Mouse (Mus musculus) hematopoietic stem cell, adult 5-6 weeks (primary cell): ENCODE measurements around the gene Per1. TPM values are rescaled to one million over a fixed set of nuclear protein-coding genes. Genes with fewer than 3 reads are reported as not detected.
A peak's percentile ranks its signal among the peaks of the same experiment; 100 is the strongest.

ENCODE experiments used
- ATAC-seq, 2 experiments: fragments of 125-278 bp in 1 of 2; replicated peaks in 1 of 2; 2 replicates each; pipeline ENCODE4 v1.8.0; 2016 to 2017; ENCODE audit warnings: inconsistent platforms in 2 of 2, mild to moderate bottlenecking in 2 of 2, moderate number of reproducible peaks in 2 of 2, low read depth in 1 of 2, moderate TSS enrichment in 1 of 2; ENCODE audit not compliant: low FRiP score in 2 of 2, poor library complexity in 2 of 2, severe bottlenecking in 2 of 2, insufficient read depth in 1 of 2, low TSS enrichment in 1 of 2
- total RNA-seq: library from RNA; stranded (forward); fragments of 172-1452, 232-1000 nt; gene quantifications from 2 replicates; pipeline ENCODE4 v1.2.3, GENCODE M21; 2017

The Per1 gene
- total RNA-seq, 1 experiment from 2014 or later, result 33.6 TPM

- peak; percentile 8 to 17; a peak in 3 of 4 replicates for ATAC-seq
These were observed 32.2 kb upstream of the Per1 start for GRCm38 (mm10) chr11:69062761-69063224.

GRCm38 (mm10) chr11:69063413-69064201 lies 31.4 kb upstream of the Per1 start:
- ATAC-seq, result no peak

DNA sequence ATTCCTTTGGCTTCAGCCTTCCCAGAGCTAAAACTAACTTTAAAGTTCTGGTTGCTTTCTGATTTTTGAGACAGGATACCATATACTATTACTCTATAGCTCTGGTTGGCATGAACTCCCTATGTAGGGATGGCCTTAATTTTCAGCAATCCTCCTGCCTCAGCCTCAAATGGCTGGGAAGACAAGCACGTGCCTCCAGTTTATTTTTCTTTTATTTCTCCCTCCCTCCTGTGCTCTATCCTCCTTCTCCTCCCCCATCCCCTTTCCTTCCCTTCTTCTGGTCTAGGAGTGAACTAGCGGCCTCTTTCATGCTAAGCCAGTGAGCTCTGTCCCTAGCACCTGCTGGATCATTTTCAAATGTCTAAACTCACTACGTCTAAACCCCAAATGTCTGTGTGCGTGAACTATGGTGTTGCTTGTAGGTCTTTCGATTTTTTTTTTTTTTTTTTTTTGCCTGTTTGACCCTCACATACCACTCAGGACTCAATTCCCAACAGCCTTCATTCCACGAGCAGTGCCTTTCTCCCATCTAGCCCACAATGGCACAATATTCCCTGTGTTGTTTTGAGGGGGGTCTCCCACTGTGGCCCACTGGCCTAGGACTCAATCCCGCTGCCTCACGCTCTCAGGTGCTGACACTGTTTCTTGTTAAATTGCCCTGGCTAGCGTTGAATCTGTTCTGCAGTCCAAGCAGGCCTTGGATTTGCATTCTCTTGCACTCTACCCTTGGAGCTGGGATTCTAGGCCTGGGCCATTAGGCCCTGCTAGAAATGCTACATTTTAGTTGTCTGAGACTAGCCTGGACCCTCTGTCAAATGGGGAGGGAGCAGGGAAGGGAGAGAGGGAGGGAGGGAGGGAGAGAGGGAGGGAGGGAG lies 30.5 kb upstream of the Per1 start:
- no peak for ATAC-seq

DNA sequence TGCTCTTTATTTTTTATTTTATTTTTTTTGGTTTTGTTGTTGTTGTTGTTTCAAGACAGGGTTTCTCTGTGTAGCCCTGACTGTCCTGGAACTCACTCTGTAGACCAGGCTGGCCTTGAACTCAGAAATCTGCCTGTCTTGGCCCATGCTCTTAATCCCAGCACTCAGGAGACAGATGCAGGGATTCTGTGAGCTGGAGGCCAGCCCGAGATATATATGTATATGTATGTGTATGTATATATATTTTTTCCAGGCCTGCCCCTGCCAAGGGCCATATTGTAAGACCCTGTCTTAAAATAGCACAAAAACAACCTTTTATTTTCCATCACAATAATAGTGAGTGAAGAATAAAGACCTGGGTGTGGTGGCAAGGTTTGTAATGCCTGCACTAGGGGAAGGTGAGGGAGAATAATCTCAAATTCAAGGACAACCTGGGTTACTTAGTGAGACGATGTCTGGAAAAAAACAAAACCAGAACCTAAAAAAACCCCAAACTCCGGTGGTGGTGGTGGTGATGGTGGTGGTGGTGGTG lies 29.6 kb upstream of the Per1 start:
- ATAC-seq, result no peak

DNA sequence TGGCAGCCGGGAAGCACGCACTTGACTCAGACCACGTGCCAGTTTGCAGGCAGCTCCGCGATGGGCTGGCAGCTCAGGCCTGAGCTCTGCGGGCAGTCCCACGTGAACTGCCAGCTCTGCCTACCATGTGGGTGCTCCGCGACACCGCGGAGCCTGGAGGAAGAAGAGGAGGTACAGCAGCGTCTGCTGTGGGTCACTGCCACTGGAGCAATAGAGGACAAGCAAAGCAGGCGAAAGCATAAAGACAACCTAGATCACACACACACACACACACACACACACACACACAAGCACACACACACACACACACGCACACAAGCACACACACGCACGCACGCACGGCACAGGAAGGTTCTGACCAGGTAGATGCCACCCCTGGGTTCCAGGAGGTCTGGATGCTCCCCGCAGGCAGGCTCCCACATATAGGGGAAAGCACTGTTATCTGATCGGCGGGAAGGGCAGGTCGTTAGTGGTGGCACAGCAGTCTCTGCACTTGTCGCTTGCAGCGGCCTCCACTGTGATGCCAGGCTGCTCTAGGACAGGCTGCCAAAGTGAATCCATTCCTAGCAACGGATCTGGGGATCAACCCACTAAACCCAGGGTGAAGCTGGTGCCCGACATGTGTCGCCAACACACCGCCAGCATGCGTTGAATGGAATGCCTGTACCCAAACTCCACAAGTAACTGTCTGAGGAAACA lies 28.7 kb upstream of the Per1 start:
- peak; percentile 33; a peak in 1 of 4 replicates for ATAC-seq

DNA sequence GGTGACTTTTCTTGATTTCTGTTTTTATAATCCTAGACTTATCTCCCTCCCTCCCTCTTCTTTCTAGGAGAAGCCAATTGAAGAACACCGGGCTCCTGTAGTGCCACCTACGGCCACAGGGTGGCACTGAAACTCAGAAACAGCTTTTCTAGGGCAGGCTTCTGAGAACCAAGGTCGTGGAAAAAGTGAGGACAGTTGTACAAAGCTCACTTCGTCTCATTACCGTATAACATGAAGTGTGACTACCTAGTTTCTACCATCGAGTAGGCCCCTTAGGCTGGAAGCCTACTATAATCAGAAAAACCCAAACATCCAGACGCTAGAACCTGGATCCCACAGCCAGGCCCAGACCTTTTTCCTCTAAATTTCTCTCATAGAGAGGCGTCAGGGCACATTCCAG lies 28.1 kb upstream of the Per1 start:
- ATAC-seq, result peak; percentile 12 to 33; a peak in 1 of 4 replicates

DNA sequence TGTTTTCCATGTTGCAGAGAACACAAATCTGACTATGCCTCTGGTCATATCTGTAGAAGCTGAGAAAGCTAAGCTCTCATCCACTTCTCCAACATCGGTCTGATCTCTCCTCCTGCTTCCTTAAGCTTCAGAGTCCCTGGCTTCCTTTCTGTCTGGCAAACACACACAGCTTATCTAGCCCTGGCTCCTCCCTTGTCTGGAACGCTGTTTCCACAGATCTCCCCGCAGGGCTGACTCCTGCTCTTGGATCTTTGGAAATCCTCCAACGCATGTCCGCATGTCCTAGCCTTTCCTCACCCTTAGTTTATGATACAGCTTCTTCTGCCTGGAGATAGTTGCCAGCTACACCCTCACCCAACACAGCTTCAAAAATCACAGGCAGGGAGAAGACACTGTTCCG lies 27.4 kb upstream of the Per1 start:
- ATAC-seq, result no peak

DNA sequence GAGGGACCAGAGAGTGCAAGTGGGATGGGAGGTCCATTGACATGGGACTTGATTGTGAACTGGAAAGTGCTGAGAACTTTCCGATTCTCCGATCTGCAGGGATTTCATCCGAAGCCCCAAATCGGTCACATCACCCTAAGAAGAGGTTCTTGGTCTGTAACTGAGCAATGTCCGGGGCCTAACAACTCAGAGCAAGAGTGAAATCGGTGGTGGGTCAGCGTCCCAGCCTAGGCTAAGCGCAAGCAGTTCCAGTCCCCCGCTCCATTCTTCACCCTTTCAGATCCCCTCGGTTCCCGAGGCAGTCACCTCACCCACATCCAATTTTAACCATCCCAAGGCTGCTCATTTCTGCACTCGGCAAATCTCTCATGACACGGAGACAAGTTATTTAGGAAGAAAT lies 24.9 kb upstream of the Per1 start:
- ATAC-seq, result no peak

GRCm38 (mm10) chr11:69070590-69071222 lies 24.3 kb upstream of the Per1 start, which contains the start of gene Tmem107:
TSS of gene Tmem107 (plus strand) at chr11:69070806.
- ATAC-seq, result peak; percentile 61 to 67

GRCm38 (mm10) chr11:69071262-69071661 lies 23.8 kb upstream of the Per1 start:
- ATAC-seq, result no peak

DNA sequence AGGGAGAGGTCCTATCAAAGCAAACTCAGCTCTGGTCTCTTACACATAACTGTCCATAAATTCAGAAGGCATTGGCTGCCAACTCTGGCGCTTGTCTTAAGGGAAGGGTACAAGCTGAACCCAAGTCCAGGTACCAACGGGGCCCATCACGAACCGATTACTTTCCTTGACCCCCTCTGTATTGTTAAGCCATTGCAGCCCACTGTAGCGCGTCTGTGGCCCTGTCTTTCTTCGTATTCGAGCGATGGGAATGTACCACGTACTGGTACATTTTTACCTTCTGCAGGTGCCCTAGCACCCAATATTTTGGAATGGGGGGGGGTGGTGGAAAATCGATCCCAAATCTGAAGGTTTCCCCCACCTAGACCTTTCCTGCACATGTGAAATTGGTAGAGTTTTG lies 22.8 kb upstream of the Per1 start:
- ATAC-seq, result no peak

DNA sequence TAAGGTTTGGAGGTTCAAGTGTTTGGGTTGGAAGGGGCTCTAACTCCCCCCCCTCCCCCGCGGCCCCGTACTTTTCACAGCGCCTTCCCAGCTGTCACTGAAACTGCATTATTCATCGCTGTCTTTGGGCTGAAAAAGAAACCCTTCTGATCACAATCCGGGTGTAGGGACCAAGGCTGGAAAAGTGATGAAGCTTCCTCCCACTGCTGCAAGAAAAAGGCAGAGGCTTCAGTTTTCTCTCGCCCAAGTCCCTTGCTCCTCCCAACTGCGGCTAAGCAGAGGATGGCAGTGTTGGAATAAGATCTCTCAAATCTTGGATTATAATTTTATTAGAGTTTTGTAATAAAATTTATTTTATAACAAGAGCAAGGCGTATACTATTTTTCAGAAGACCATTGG lies 22.4 kb upstream of the Per1 start:
- no peak for ATAC-seq

DNA sequence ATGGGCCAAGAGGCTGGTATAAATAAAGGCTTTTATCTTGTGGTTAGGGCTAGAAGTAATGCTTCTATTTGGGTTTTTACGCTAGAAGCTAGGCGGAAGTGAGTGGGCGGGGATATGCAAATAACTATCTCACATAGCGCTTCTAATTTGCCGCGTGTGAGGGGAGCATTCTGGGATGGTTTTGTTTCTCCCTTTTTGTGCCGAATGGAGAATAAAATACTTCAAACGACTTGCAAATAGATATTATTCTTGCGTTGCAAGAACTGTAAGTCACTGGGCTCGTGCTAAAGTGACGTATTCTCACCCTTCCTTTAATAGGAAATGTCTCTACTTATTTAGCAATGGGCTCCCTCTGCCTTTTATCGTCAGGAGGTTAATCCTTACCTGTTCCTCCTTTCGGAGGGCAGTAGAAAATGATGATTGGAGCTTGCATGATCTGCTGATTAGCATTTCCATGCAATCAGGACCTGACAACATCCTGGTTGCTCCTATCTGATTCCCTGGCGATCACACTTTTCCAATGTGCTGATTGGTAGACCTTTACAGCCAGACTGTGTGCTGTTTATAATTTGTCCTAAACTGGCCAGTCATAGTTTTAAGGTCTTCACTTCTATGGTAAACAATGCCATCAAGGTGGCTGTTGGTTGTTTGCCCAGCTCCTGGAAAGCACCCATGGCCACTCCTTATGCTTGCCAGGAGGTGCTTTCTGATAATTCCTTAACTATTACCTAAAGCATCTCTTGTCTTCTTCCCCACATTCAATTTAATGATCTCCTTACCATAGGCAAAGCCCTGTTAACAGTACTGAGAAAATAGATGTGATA lies 21.7 kb upstream of the Per1 start:
- peak; percentile 75 to 83 for ATAC-seq

DNA sequence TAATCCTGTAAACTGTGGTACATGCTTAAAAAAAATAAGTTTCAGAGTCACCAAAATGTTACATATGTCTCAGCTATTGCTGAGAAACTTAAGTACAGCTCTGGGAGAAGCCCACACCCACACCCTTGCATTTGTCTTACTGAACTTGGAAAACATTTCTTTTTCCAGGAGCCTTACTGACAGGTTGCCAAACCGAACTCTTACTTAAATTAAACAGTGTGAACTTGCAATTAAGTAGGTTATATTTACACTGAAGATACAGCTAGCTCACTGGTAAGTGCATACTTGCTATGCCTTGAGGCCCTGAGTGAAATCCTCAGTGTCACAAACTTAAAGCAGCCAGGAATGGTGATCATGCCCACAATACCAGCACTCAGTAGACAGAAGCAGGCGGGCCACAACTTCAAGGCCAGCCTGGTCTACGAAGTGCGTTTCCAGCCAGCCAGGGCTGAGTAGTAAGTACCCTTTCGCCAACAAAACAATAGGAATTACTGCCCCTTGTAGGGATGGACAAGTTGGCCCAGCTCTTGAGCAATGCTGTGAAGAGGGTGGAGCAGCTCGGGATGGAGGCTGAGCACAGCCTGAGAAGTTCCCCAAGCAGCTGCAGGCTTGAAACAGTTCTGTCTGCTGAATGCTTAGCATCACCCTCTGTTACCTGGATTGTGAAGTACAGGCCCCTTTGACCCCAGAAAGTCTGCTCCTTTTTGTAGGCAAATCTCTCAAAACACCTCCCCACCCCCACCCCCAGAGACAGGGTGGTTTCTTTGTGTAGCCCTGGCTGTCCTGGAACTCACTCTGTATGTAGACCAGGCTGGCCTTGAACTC lies 20.9 kb upstream of the Per1 start:
- peak in 1 of 2 experiments; percentile 14; a peak in 1 of 4 replicates for ATAC-seq

- no peak for ATAC-seq
These were observed 20.3 kb upstream of the Per1 start for GRCm38 (mm10) chr11:69074776-69075069.
